Mouse (Mus musculus) forebrain, embryonic 16.5 days (tissue): ENCODE results near the gene Ints11. TPM values are rescaled to one million over a fixed set of nuclear protein-coding genes. Genes with fewer than 3 reads are reported as not detected.
A peak's percentile ranks its signal among the peaks of the same experiment; 100 is the strongest.

Experiments
- ATAC-seq: fragments of 200-750 bp; cut with Nextera tagmentation; 2 replicates; pipeline ENCODE4 v1.8.0; 2017; ENCODE audit warnings: mild to moderate bottlenecking, moderate library complexity
- H3K27ac ChIP-seq: fragments of 300-500 bp; sonication (generic); 2 replicates; pipeline ENCODE4 v1.5.1; 2014; ENCODE audit warnings: low read length, control low read depth
- H3K27me3 ChIP-seq: fragments of 300-500 bp; sonication (generic); replicated peaks from 2 replicates; pipeline ENCODE4 v1.6.1; 2014; ENCODE audit warnings: low read length; ENCODE audit not compliant: control insufficient read depth, insufficient read depth
- H3K36me3 ChIP-seq: fragments of 300-500 bp; sonication (generic); 2 replicates; pipeline ENCODE4 v1.6.1; 2014; ENCODE audit not compliant: control insufficient read depth, insufficient read depth
- H3K4me1 ChIP-seq: fragments of 300-500 bp; sonication (generic); replicated peaks from 2 replicates; pipeline ENCODE4 v1.6.1; 2014; ENCODE audit warnings: low read length; ENCODE audit not compliant: control insufficient read depth, insufficient read depth
- H3K4me2 ChIP-seq: fragments of 300-500 bp; sonication (generic); 2 replicates; pipeline ENCODE4 v1.6.1; 2014; ENCODE audit warnings: mild to moderate bottlenecking, low read length, control low read depth
- H3K4me3 ChIP-seq: fragments of 300-500 bp; sonication (generic); replicated peaks from 2 replicates; pipeline ENCODE4 v1.5.1; 2014; ENCODE audit warnings: mild to moderate bottlenecking, low read length, control low read depth
- H3K9ac ChIP-seq: fragments of 300-500 bp; sonication (generic); replicated peaks from 2 replicates; pipeline ENCODE4 v1.6.1; 2014; ENCODE audit warnings: low read depth, low read length, control low read depth
- H3K9me3 ChIP-seq: fragments of 300-500 bp; sonication (generic); 2 replicates; pipeline ENCODE4 v1.6.1; 2016; ENCODE audit warnings: low read length; ENCODE audit not compliant: control insufficient read depth
- WGBS: fragments of 180-500 bp; shearing (Covaris S2); extraction: QIAGEN DNeasy Blood & Tissue Kit; methylation state at CpG from one replicate; pipeline ENCODE4 v1.1.7; 2014; 5-methylcytosine and 5-hydroxymethylcytosine counted together
- polyA plus RNA-seq: library from polyadenylated mRNA; unstranded; fragments of >200 nt; fragmentation: Nextera tagmentation; extraction: Ambion mirVana; gene quantifications from 2 replicates; pipeline ENCODE4 v1.2.1, GENCODE M21; 2015

The Ints11 gene
- 89.8 and 100 TPM in 2 replicates for polyA plus RNA-seq

GRCm38 (mm10) chr4:155869317-155870033 lies at the start of gene Ints11, which contains the start of gene Cptp:
TSS of gene Ints11 (plus strand) at chr4:155869546.
TSS of gene Cptp (minus strand) at chr4:155869440.
- ATAC-seq, result peak; percentile 98

GRCm38 (mm10) chr4:155821025-155821424 lies 48.3 kb upstream of the Ints11 start:
- no peak for ATAC-seq
- WGBS, result 76% methylated on average over 7 of the region's 7 CpGs
- Histone ChIP-seq H3K27ac (no peak overlapping the region), H3K9me3 (no peaks in the 10 kb centered on the region), H3K36me3 (peaks cover 75% of the 10 kb centered on the region), H3K9ac (no peak overlapping the region), H3K4me1 (no peaks in the 10 kb centered on the region), H3K4me2 (no peak overlapping the region), H3K27me3 (no peaks in the 10 kb centered on the region), H3K4me3 (no peak overlapping the region)

More at GRCm38 (mm10) chr4:155869317-155870033, at the start of gene Ints11, which contains the start of gene Cptp:
- no peaks in the 10 kb centered on the region for H3K27me3 ChIP-seq
- H3K9me3 ChIP-seq, result no peaks in the 10 kb centered on the region
- under 1% methylated on average over 63 of the region's 63 CpGs for WGBS
- peak within 1 kb of the TSS; percentile 98 for H3K4me2 ChIP-seq
- H3K9ac ChIP-seq, result peak within 1 kb of the TSS; percentile 77
- H3K36me3 ChIP-seq, result peaks cover 15% of the 10 kb centered on the region
- peak within 1 kb of the TSS; percentile 71 for H3K27ac ChIP-seq
- peak within 1 kb of the TSS; percentile 73 for H3K4me3 ChIP-seq
- H3K4me1 ChIP-seq, result peaks cover 16% of the 10 kb centered on the region

GRCm38 (mm10) chr4:155823443-155823842 lies 45.9 kb upstream of the Ints11 start:
- ATAC-seq, result no peak
- 97% methylated on average over 16 of the region's 16 CpGs for WGBS

GRCm38 (mm10) chr4:155829866-155830265 lies 39.5 kb upstream of the Ints11 start:
- H3K4me3 ChIP-seq, result no peak overlapping the region
- H3K4me1 ChIP-seq, result peaks cover 24% of the 10 kb centered on the region
- H3K9me3 ChIP-seq, result no peaks in the 10 kb centered on the region
- H3K27me3 ChIP-seq, result no peaks in the 10 kb centered on the region
- H3K9ac ChIP-seq, result no peak overlapping the region
- H3K4me2 ChIP-seq, result no peak overlapping the region
- ATAC-seq, result no peak
- WGBS, result 95% methylated on average over 4 of the region's 4 CpGs
- peaks cover 15% of the 10 kb centered on the region for H3K36me3 ChIP-seq
- H3K27ac ChIP-seq, result no peak overlapping the region

More at GRCm38 (mm10) chr4:155823443-155823842, 45.9 kb upstream of the Ints11 start:
- no peaks in the 10 kb centered on the region for H3K9me3 ChIP-seq
- no peaks in the 10 kb centered on the region for H3K4me1 ChIP-seq
- H3K4me2 ChIP-seq, result no peak overlapping the region
- H3K9ac ChIP-seq, result no peak overlapping the region
- no peak overlapping the region for H3K27ac ChIP-seq
- peaks cover 63% of the 10 kb centered on the region for H3K36me3 ChIP-seq
- H3K27me3 ChIP-seq, result no peaks in the 10 kb centered on the region
- no peak overlapping the region for H3K4me3 ChIP-seq

GRCm38 (mm10) chr4:155830596-155830995 lies 38.8 kb upstream of the Ints11 start:
- peaks cover 9% of the 10 kb centered on the region; the same call in 1 of the 2 replicates for H3K36me3 ChIP-seq
- peaks cover 24% of the 10 kb centered on the region for H3K4me1 ChIP-seq
- H3K4me3 ChIP-seq, result peak overlapping the region; percentile 78
- 0 out of 2 replicates have a peak overlapping the region, but pooled peaks have one; percentile 6 for H3K27ac ChIP-seq
- H3K9ac ChIP-seq, result no peak overlapping the region; the same call in 1 of the 2 replicates
- ATAC-seq, result no peak
- 55% methylated on average over 8 of the region's 8 CpGs for WGBS
- H3K27me3 ChIP-seq, result no peaks in the 10 kb centered on the region
- H3K4me2 ChIP-seq, result peak overlapping the region; percentile 93
- H3K9me3 ChIP-seq, result no peaks in the 10 kb centered on the region

GRCm38 (mm10) chr4:155831205-155831766 lies 38.1 kb upstream of the Ints11 start, which contains the start of gene Aurkaip1:
TSS of gene Aurkaip1 (plus strand) at chr4:155831272.
- Histone ChIP-seq H3K27ac (peak within 1 kb of the TSS; percentile 87), H3K4me2 (peak within 1 kb of the TSS; percentile 93), H3K27me3 (no peaks in the 10 kb centered on the region), H3K9me3 (no peaks in the 10 kb centered on the region), H3K9ac (peak within 1 kb of the TSS; percentile 86), H3K36me3 (peaks cover 7% of the 10 kb centered on the region; the same call in 1 of the 2 replicates), H3K4me1 (peaks cover 24% of the 10 kb centered on the region), H3K4me3 (peak within 1 kb of the TSS; percentile 78)
- WGBS, result under 1% methylated on average over 49 of the region's 49 CpGs
- ATAC-seq, result peak; percentile 95

- Histone ChIP-seq H3K27ac (peak overlapping the region; percentile 87), H3K27me3 (no peaks in the 10 kb centered on the region), H3K4me3 (peak overlapping the region; percentile 78), H3K9ac (peak overlapping the region; percentile 86), H3K4me2 (peak overlapping the region; percentile 93), H3K9me3 (no peaks in the 10 kb centered on the region), H3K4me1 (peaks cover 24% of the 10 kb centered on the region), H3K36me3 (peaks cover 7% of the 10 kb centered on the region; the same call in 1 of the 2 replicates)
- WGBS, result under 1% methylated on average over 25 of the region's 25 CpGs
- no peak; the same call in 1 of the 2 replicates for ATAC-seq
Observed at GRCm38 (mm10) chr4:155831831-155832230, 37.5 kb upstream of the Ints11 start.

GRCm38 (mm10) chr4:155832321-155832720 lies 37.0 kb upstream of the Ints11 start:
- peak overlapping the region; percentile 93 for H3K4me2 ChIP-seq
- no peaks in the 10 kb centered on the region for H3K27me3 ChIP-seq
- peak overlapping the region; percentile 86 for H3K9ac ChIP-seq
- H3K36me3 ChIP-seq, result peaks cover 3% of the 10 kb centered on the region; the same call in 1 of the 2 replicates
- H3K4me3 ChIP-seq, result peak overlapping the region; percentile 78
- no peaks in the 10 kb centered on the region for H3K9me3 ChIP-seq
- no peak for ATAC-seq
- WGBS, result 55% methylated on average over 10 of the region's 10 CpGs
- no peak overlapping the region for H3K27ac ChIP-seq
- H3K4me1 ChIP-seq, result peaks cover 24% of the 10 kb centered on the region

GRCm38 (mm10) chr4:155833234-155833633 lies 36.1 kb upstream of the Ints11 start:
- no peaks in the 10 kb centered on the region for H3K27me3 ChIP-seq
- no peak overlapping the region for H3K4me2 ChIP-seq
- peaks cover 24% of the 10 kb centered on the region for H3K4me1 ChIP-seq
- H3K9me3 ChIP-seq, result no peaks in the 10 kb centered on the region
- H3K36me3 ChIP-seq, result no peaks in the 10 kb centered on the region; the same call in 1 of the 2 replicates
- no peak overlapping the region for H3K9ac ChIP-seq
- ATAC-seq, result no peak
- H3K27ac ChIP-seq, result no peak overlapping the region
- 86% methylated on average over 4 of the region's 4 CpGs for WGBS
- H3K4me3 ChIP-seq, result no peak overlapping the region
